Mouse (Mus musculus): ENCODE measurements around the gene Ttll4. TPM values are rescaled to one million over a fixed set of nuclear protein-coding genes. Genes with fewer than 3 reads are reported as not detected.

Ttll4 gene
- polyA plus RNA-seq, 1 experiment from 2014 or later = 12.3 TPM

GRCm38 (mm10) chr1:74662253-74662865, 814 bp downstream of the Ttll4 start:
- Histone ChIP-seq H3K9me3 (ENCODE audit: control insufficient read depth, low read length) (no peaks in the 10 kb centered on the region), H3K4me2 (ENCODE audit: low read length) (peak overlapping the region; percentile 72), H3K4me1 (ENCODE audit: control insufficient read depth in 2 of 2, insufficient read depth in 2 of 2, low read length in 2 of 2) (peaks cover 2 to 26% of the 10 kb centered on the region in 2 experiments; a peak in 2 of 4 replicates), H3K9ac (ENCODE audit: low read length) (peak overlapping the region; percentile 91), H3K4me3 (ENCODE audit: control insufficient read depth in 1 of 2, insufficient read depth in 1 of 2, low read depth in 1 of 2, low read length in 2 of 2) (peak overlapping the region; percentile 91 to 99), H3K36me3 (ENCODE audit: control insufficient read depth, insufficient read depth, low read length) (no peaks in the 10 kb centered on the region), H3K27ac (replicated peaks in 1 of 2; ENCODE audit: control insufficient read depth in 1 of 2, insufficient read depth in 1 of 2, low read depth in 2 of 2, low read length in 2 of 2) (peak overlapping the region in 1 of 2 experiments; percentile 86; a peak in 3 of 4 replicates), H3K27me3 (ENCODE audit: control insufficient read depth, insufficient read depth, low read length) (no peaks in the 10 kb centered on the region)
- ATAC-seq (ENCODE audit: insufficient number of reproducible peaks, insufficient read depth, low FRiP score, low read depth) = no peak
- WGBS = 2% methylated on average over 13 of the region's 13 CpGs

GRCm38 (mm10) chr1:74665153-74665552, 3.6 kb downstream of the Ttll4 start:
- Histone ChIP-seq H3K9ac (ENCODE audit: low read length) (no peak overlapping the region), H3K9me3 (ENCODE audit: control insufficient read depth, low read length) (no peaks in the 10 kb centered on the region), H3K4me1 (ENCODE audit: control insufficient read depth in 2 of 2, insufficient read depth in 2 of 2, low read length in 2 of 2) (peaks cover 4 to 31% of the 10 kb centered on the region in 2 experiments; a peak in 3 of 4 replicates), H3K27ac (replicated peaks in 1 of 2; ENCODE audit: control insufficient read depth in 1 of 2, insufficient read depth in 1 of 2, low read depth in 2 of 2, low read length in 2 of 2) (no peak overlapping the region), H3K4me2 (ENCODE audit: low read length) (no peak overlapping the region), H3K36me3 (ENCODE audit: control insufficient read depth, insufficient read depth, low read length) (0 out of 2 replicates have a peak, but pooled peaks cover 3% of the 10 kb centered on the region), H3K27me3 (ENCODE audit: control insufficient read depth, insufficient read depth, low read length) (no peaks in the 10 kb centered on the region), H3K4me3 (ENCODE audit: control insufficient read depth in 1 of 2, insufficient read depth in 1 of 2, low read depth in 1 of 2, low read length in 2 of 2) (no peak overlapping the region)
- ATAC-seq (ENCODE audit: insufficient number of reproducible peaks, insufficient read depth, low FRiP score, low read depth) = no peak
- WGBS = 42% methylated on average over 6 of the region's 6 CpGs

DNA sequence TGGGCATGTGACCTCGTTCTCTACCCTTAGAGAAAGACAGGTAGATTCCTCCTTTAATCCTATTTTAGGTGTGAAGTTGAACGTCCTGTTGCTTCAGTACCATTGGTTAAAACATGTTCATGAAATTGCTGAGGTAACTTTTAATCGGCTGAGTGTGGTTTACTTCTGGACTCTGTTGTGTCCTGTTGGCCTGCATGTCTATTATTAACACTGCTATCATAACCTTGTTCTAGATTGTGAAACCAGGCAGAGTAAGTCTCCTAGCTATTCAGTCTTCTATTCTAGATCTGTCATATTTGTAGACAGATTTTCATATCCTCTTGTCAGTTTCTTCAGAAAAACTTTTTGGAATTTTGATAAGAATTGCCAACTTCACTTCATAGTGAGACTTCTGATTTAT, 6.8 kb downstream of the Ttll4 start:
- H3K27ac ChIP-seq (replicated peaks in 1 of 2; ENCODE audit: control insufficient read depth in 1 of 2, insufficient read depth in 1 of 2, low read depth in 2 of 2, low read length in 2 of 2) = no peak overlapping the region; a peak in 1 of 4 replicates
- peaks cover 7 to 32% of the 10 kb centered on the region in 2 experiments; a peak in 3 of 4 replicates for H3K4me1 ChIP-seq (ENCODE audit: control insufficient read depth in 2 of 2, insufficient read depth in 2 of 2, low read length in 2 of 2)
- H3K4me2 ChIP-seq (ENCODE audit: low read length) = no peak overlapping the region
- ATAC-seq (ENCODE audit: insufficient number of reproducible peaks, insufficient read depth, low FRiP score, low read depth) = no peak
- no peak overlapping the region for H3K4me3 ChIP-seq (ENCODE audit: control insufficient read depth in 1 of 2, insufficient read depth in 1 of 2, low read depth in 1 of 2, low read length in 2 of 2)
- 0 out of 2 replicates have a peak, but pooled peaks cover 8% of the 10 kb centered on the region for H3K36me3 ChIP-seq (ENCODE audit: control insufficient read depth, insufficient read depth, low read length)
- no peaks in the 10 kb centered on the region for H3K27me3 ChIP-seq (ENCODE audit: control insufficient read depth, insufficient read depth, low read length)
- no peaks in the 10 kb centered on the region for H3K9me3 ChIP-seq (ENCODE audit: control insufficient read depth, low read length)
- no peak overlapping the region for H3K9ac ChIP-seq (ENCODE audit: low read length)
- WGBS = 48% methylated on average over 3 of the region's 3 CpGs

GRCm38 (mm10) chr1:74672731-74673130, 11.2 kb downstream of the Ttll4 start:
- WGBS = 37% methylated on average over 7 of the region's 7 CpGs
- ATAC-seq (ENCODE audit: insufficient number of reproducible peaks, insufficient read depth, low FRiP score, low read depth) = no peak
- peaks cover 3 to 14% of the 10 kb centered on the region in 2 experiments; a peak in 3 of 4 replicates for H3K4me1 ChIP-seq (ENCODE audit: control insufficient read depth in 2 of 2, insufficient read depth in 2 of 2, low read length in 2 of 2)
- no peaks in the 10 kb centered on the region for H3K9me3 ChIP-seq (ENCODE audit: control insufficient read depth, low read length)
- no peak overlapping the region for H3K4me3 ChIP-seq (ENCODE audit: control insufficient read depth in 1 of 2, insufficient read depth in 1 of 2, low read depth in 1 of 2, low read length in 2 of 2)
- no peaks in the 10 kb centered on the region for H3K27me3 ChIP-seq (ENCODE audit: control insufficient read depth, insufficient read depth, low read length)
- no peak overlapping the region for H3K4me2 ChIP-seq (ENCODE audit: low read length)
- 0 out of 2 replicates have a peak, but pooled peaks cover 14% of the 10 kb centered on the region for H3K36me3 ChIP-seq (ENCODE audit: control insufficient read depth, insufficient read depth, low read length)
- peak overlapping the region in 1 of 2 experiments; percentile 20; a peak in 2 of 4 replicates for H3K27ac ChIP-seq (replicated peaks in 1 of 2; ENCODE audit: control insufficient read depth in 1 of 2, insufficient read depth in 1 of 2, low read depth in 2 of 2, low read length in 2 of 2)
- H3K9ac ChIP-seq (ENCODE audit: low read length) = no peak overlapping the region

- Histone ChIP-seq H3K4me2 (ENCODE audit: low read length) (no peak overlapping the region), H3K27ac (replicated peaks in 1 of 2; ENCODE audit: control insufficient read depth in 1 of 2, insufficient read depth in 1 of 2, low read depth in 2 of 2, low read length in 2 of 2) (no peak overlapping the region), H3K9ac (ENCODE audit: low read length) (no peak overlapping the region), H3K27me3 (ENCODE audit: control insufficient read depth, insufficient read depth, low read length) (no peaks in the 10 kb centered on the region), H3K9me3 (ENCODE audit: control insufficient read depth, low read length) (no peaks in the 10 kb centered on the region), H3K36me3 (ENCODE audit: control insufficient read depth, insufficient read depth, low read length) (peaks cover 44% of the 10 kb centered on the region), H3K4me1 (ENCODE audit: control insufficient read depth in 2 of 2, insufficient read depth in 2 of 2, low read length in 2 of 2) (peaks cover 3 to 9% of the 10 kb centered on the region in 2 experiments; a peak in 3 of 4 replicates), H3K4me3 (ENCODE audit: control insufficient read depth in 1 of 2, insufficient read depth in 1 of 2, low read depth in 1 of 2, low read length in 2 of 2) (no peak overlapping the region)
- 75% methylated on average over 3 of the region's 3 CpGs for WGBS
- no peak for ATAC-seq (ENCODE audit: insufficient number of reproducible peaks, insufficient read depth, low FRiP score, low read depth)
Measured at GRCm38 (mm10) chr1:74676863-74677262, 15.3 kb downstream of the Ttll4 start.

DNA sequence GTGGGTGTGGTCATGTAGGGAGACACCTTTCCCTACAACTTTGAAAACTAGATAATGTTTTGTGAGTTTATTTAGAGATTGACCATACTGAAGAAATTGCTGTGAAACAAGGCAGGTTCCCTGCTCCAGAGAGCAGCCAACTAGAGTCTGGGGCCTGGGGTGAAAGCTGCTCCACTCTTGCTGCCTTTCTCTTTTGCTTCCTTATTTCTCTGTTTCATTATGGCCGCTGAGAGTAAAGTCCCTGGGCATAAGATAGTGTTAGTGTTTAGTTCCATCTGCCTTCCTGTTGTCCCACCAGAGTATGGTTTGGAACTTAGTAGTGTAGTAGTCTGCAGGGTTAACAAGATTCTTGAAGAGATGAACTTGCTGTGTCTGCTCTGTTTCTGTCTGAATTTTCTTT, 16.3 kb downstream of the Ttll4 start:
- ATAC-seq (ENCODE audit: insufficient number of reproducible peaks, insufficient read depth, low FRiP score, low read depth) = no peak

GRCm38 (mm10) chr1:74687131-74687530, 25.6 kb downstream of the Ttll4 start:
- no peak overlapping the region for H3K27ac ChIP-seq (replicated peaks in 1 of 2; ENCODE audit: control insufficient read depth in 1 of 2, insufficient read depth in 1 of 2, low read depth in 2 of 2, low read length in 2 of 2)
- WGBS = 94% methylated on average over 7 of the region's 7 CpGs
- ATAC-seq (ENCODE audit: insufficient number of reproducible peaks, insufficient read depth, low FRiP score, low read depth) = no peak

More for the DNA sequence above, 16.3 kb downstream of the Ttll4 start:
- no peak overlapping the region for H3K9ac ChIP-seq (ENCODE audit: low read length)
- H3K4me2 ChIP-seq (ENCODE audit: low read length) = no peak overlapping the region
- no peak overlapping the region for H3K27ac ChIP-seq (replicated peaks in 1 of 2; ENCODE audit: control insufficient read depth in 1 of 2, insufficient read depth in 1 of 2, low read depth in 2 of 2, low read length in 2 of 2)
- H3K36me3 ChIP-seq (ENCODE audit: control insufficient read depth, insufficient read depth, low read length) = peaks cover 54% of the 10 kb centered on the region
- peaks cover 1 to 2% of the 10 kb centered on the region in 2 experiments; a peak in 2 of 4 replicates for H3K4me1 ChIP-seq (ENCODE audit: control insufficient read depth in 2 of 2, insufficient read depth in 2 of 2, low read length in 2 of 2)
- no peak overlapping the region for H3K4me3 ChIP-seq (ENCODE audit: control insufficient read depth in 1 of 2, insufficient read depth in 1 of 2, low read depth in 1 of 2, low read length in 2 of 2)
- H3K9me3 ChIP-seq (ENCODE audit: control insufficient read depth, low read length) = no peaks in the 10 kb centered on the region
- no peaks in the 10 kb centered on the region for H3K27me3 ChIP-seq (ENCODE audit: control insufficient read depth, insufficient read depth, low read length)
- WGBS = 58% methylated on average over 1 of the region's 1 CpGs

More at GRCm38 (mm10) chr1:74687131-74687530, 25.6 kb downstream of the Ttll4 start:
- no peak overlapping the region for H3K4me2 ChIP-seq (ENCODE audit: low read length)
- no peak overlapping the region for H3K9ac ChIP-seq (ENCODE audit: low read length)
- no peak overlapping the region for H3K4me3 ChIP-seq (ENCODE audit: control insufficient read depth in 1 of 2, insufficient read depth in 1 of 2, low read depth in 1 of 2, low read length in 2 of 2)
- H3K27me3 ChIP-seq (ENCODE audit: control insufficient read depth, insufficient read depth, low read length) = no peaks in the 10 kb centered on the region
- H3K36me3 ChIP-seq (ENCODE audit: control insufficient read depth, insufficient read depth, low read length) = peaks cover 93% of the 10 kb centered on the region
- H3K9me3 ChIP-seq (ENCODE audit: control insufficient read depth, low read length) = no peaks in the 10 kb centered on the region
- no peaks in the 10 kb centered on the region for H3K4me1 ChIP-seq (ENCODE audit: control insufficient read depth in 2 of 2, insufficient read depth in 2 of 2, low read length in 2 of 2)

Data from heart, embryonic 14.5 days (tissue).